Mouse (Mus musculus) stomach, embryonic 16.5 days (tissue): ENCODE results near the gene Wfdc15a. TPM values are rescaled to one million over a fixed set of nuclear protein-coding genes. Genes with fewer than 3 reads are reported as not detected.

ENCODE experiments used
- polyA plus RNA-seq: library from polyadenylated mRNA; unstranded; fragments of >200 nt; fragmentation: Nextera tagmentation; extraction: Ambion mirVana; gene quantifications from 2 replicates; pipeline ENCODE4 v1.2.1, GENCODE M21; 2015

The Wfdc15a gene
- polyA plus RNA-seq, 1 experiment from 2014 or later: not detected

Other genes with a start within 250 kb of the Wfdc15a start
- gene Ywhab, start 205.2 kb downstream of the Wfdc15a start, polyA plus RNA-seq: 272 and 274 TPM in 2 replicates
- gene Pabpc1l, start 174.7 kb downstream of the Wfdc15a start, polyA plus RNA-seq: 0.75 and 0.87 TPM in 2 replicates
- 19.3 and 20.9 TPM in 2 replicates for gene Stk4, start 129.8 kb downstream of the Wfdc15a start, polyA plus RNA-seq
- gene Tomm34, start 129.0 kb downstream of the Wfdc15a start, polyA plus RNA-seq: 46.3 and 50.8 TPM in 2 replicates
- gene Kcns1, start 29.0 kb downstream of the Wfdc15a start, polyA plus RNA-seq: 0.14 and 0.29 TPM in 2 replicates
- gene Wfdc5, start 17.4 kb downstream of the Wfdc15a start, polyA plus RNA-seq: 11.0 and 27.7 TPM in 2 replicates
- gene Wfdc12, start 9.5 kb downstream of the Wfdc15a start, polyA plus RNA-seq: 0.31 TPM in 1 of 2 replicates, not detected in the other
- 56.1 and 65.1 TPM in 2 replicates for gene Wfdc15b, start 21.5 kb upstream of the Wfdc15a start, polyA plus RNA-seq
- gene Svs2, start 38.3 kb upstream of the Wfdc15a start, polyA plus RNA-seq: not detected in 2 replicates
- not detected in 2 replicates for gene Svs3b, start 56.5 kb upstream of the Wfdc15a start, polyA plus RNA-seq
- gene Svs4, start 78.3 kb upstream of the Wfdc15a start, polyA plus RNA-seq: not detected in 2 replicates
- gene Svs3a, start 89.1 kb upstream of the Wfdc15a start, polyA plus RNA-seq: not detected in 2 replicates
- gene Svs6, start 116.6 kb upstream of the Wfdc15a start, polyA plus RNA-seq: not detected in 2 replicates
- not detected in 2 replicates for gene Svs5, start 132.6 kb upstream of the Wfdc15a start, polyA plus RNA-seq
- 35.5 and 46.1 TPM in 2 replicates for gene Slpi, start 189.0 kb upstream of the Wfdc15a start, polyA plus RNA-seq
- gene Rbpjl, start 203.0 kb upstream of the Wfdc15a start, polyA plus RNA-seq: 41.3 and 45.2 TPM in 2 replicates
- gene Matn4, start 205.0 kb upstream of the Wfdc15a start, polyA plus RNA-seq: 6.4 and 8.9 TPM in 2 replicates
- gene Sdc4, start 243.8 kb upstream of the Wfdc15a start, polyA plus RNA-seq: 150 and 173 TPM in 2 replicates